In the genomic region with DNA sequence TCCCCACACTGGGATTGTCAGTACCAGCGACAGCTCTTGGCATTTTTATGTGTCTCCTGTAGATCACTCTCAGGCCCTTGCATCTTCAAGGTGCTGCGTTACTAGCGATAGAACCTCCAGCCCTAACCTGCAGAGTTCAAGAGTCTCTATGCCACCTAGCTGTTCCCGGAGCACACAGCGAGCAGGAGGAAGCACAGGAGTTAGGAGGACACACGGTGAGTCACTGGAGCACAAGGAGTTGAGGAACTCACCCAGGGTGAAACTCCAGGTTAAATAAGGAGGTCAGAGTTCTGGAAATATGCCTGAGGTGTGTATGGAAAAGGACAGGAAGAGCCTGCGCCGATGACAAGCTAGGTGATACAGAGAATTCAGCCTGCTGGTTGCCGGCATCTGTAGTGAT, we compare ENCODE assay signal across 24 mouse cellular contexts. TPM values are rescaled to one million over a fixed set of nuclear protein-coding genes. Genes with fewer than 3 reads are reported as not detected.
A peak's percentile ranks its signal among the peaks of the same experiment; 100 is the strongest.
DNase-seq lines count a peak whose midpoint lies in the region; ATAC-seq and TF ChIP-seq lines count a peak whose summit lies in the region.
"Had no signal": no experiment of that assay in that cellular context is flagged by ENCODE, and none has a peak within 500 bp of the region (broad histone marks: within the 10 kb centered on the region; RNA-seq: fewer than 3 reads in every experiment).

No protein-coding gene starts in this region.

- peak overlapping the region; percentile 41 for H3K27ac ChIP-seq in kidney, adult 2 months (ENCODE audit: insufficient read depth, low read depth, low read length)
- peak overlapping the region; percentile 68 for H3K27ac ChIP-seq in lung, embryonic 16.5 days (ENCODE audit: low read length)
- peak overlapping the region; percentile 71 for H3K27ac ChIP-seq in kidney, postnatal 0 days
- H3K27ac ChIP-seq: forebrain, embryonic 12.5 days; heart, embryonic 13.5 days; hindbrain, postnatal 0 days; limb, embryonic 15.5 days; midbrain, embryonic 13.5 days; neural tube, embryonic 12.5 days had no signal

- H3K4me3 ChIP-seq in kidney, adult 2 months (ENCODE audit: insufficient read depth, low read depth, low read length) = no peak overlapping the region
- no peak overlapping the region for H3K4me3 ChIP-seq in lung, embryonic 16.5 days (ENCODE audit: low read length)
- no peak overlapping the region for H3K4me3 ChIP-seq in kidney, postnatal 0 days (replicated peaks; ENCODE audit: low read depth, low read length)
- H3K4me3 ChIP-seq: forebrain, embryonic 12.5 days; heart, embryonic 13.5 days; limb, embryonic 15.5 days; midbrain, embryonic 13.5 days; neural tube, embryonic 12.5 days had no signal

- H3K36me3 ChIP-seq in kidney, adult 2 months (ENCODE audit: control insufficient read depth, insufficient read depth, low read length) = no peaks in the 10 kb centered on the region
- H3K36me3 ChIP-seq in lung, embryonic 16.5 days (ENCODE audit: control insufficient read depth, insufficient read depth, low read length) = no peaks in the 10 kb centered on the region
- no peaks in the 10 kb centered on the region for H3K36me3 ChIP-seq in kidney, postnatal 0 days (ENCODE audit: insufficient read depth, low read length)
- H3K36me3 ChIP-seq: forebrain, embryonic 12.5 days; limb, embryonic 15.5 days; midbrain, embryonic 13.5 days; neural tube, embryonic 12.5 days had no signal

- ATAC-seq in lung, embryonic 16.5 days (ENCODE audit: low read depth) = no peak
- ATAC-seq in kidney, postnatal 0 days (replicated peaks; ENCODE audit: low FRiP score, low read depth) = no peak
- ATAC-seq: hindbrain, postnatal 0 days; liver, postnatal 0 days; midbrain, embryonic 13.5 days had no signal

- H3K9ac ChIP-seq in lung, embryonic 16.5 days (ENCODE audit: low read length) = no peak overlapping the region
- 0 out of 2 replicates have a peak overlapping the region, but pooled peaks have one; percentile 4 for H3K9ac ChIP-seq in kidney, postnatal 0 days (ENCODE audit: low read depth, low read length)
- H3K9ac ChIP-seq: forebrain, embryonic 12.5 days; heart, embryonic 13.5 days; limb, embryonic 15.5 days; liver, postnatal 0 days; midbrain, embryonic 13.5 days; neural tube, embryonic 12.5 days had no signal

- peak; percentile 51 for DNase-seq in kidney, adult 2 months
- DNase-seq in kidney, adult 18-20 months = no peak
- DNase-seq in lung, postnatal 36 days = no peak
- no peak for DNase-seq in kidney, postnatal 0 days (ENCODE audit: low spot score)
- no peak for DNase-seq in gastrocnemius, postnatal 36 days
- DNase-seq in retina, embryonic 14.5 days (ENCODE audit: low spot score) = no peak
- DNase-seq in right cerebral cortex, postnatal 36 days (ENCODE audit: low spot score in 2 of 2) = no peak
- DNase-seq: cerebellum, adult 18-20 months; cerebellum, postnatal 25 days; embryo, embryonic 11 days; gastrocnemius, postnatal 10 days; heart, adult 18-20 months; heart, postnatal 4 days; layer of hippocampus, postnatal 36 days; liver, postnatal 0 days; thymus, adult 2 months had no signal

- no peak for TF ChIP-seq CTCF in kidney, adult 2 months (conservative IDR thresholded peaks at IDR 0.05; ENCODE audit: insufficient read depth, insufficient read length, low read depth, low read length)
- no peak for TF ChIP-seq CTCF in kidney, postnatal 0 days (IDR thresholded peaks at IDR 0.05; ENCODE audit: low read depth)

- peaks cover 3% of the 10 kb centered on the region; the same call in 1 of the 2 replicates for H3K9me3 ChIP-seq in lung, embryonic 16.5 days (ENCODE audit: control insufficient read depth, low read length)
- no peaks in the 10 kb centered on the region for H3K9me3 ChIP-seq in kidney, postnatal 0 days (replicated peaks; ENCODE audit: low read length)
- H3K9me3 ChIP-seq: forebrain, embryonic 12.5 days; heart, embryonic 13.5 days; limb, embryonic 15.5 days; midbrain, embryonic 13.5 days; neural tube, embryonic 12.5 days had no signal

- intact Hi-C loops in gastrocnemius, postnatal 36 days (cut with DNase I) = no loop called here

- peaks cover 18% of the 10 kb centered on the region for H3K4me1 ChIP-seq in kidney, adult 2 months (ENCODE audit: control insufficient read depth, insufficient read depth, low read length)
- H3K4me1 ChIP-seq in lung, embryonic 16.5 days (replicated peaks; ENCODE audit: control insufficient read depth, insufficient read depth, low read length) = peaks cover 48% of the 10 kb centered on the region
- peaks cover 23% of the 10 kb centered on the region for H3K4me1 ChIP-seq in kidney, postnatal 0 days (replicated peaks; ENCODE audit: insufficient read depth, low read length)

- TF ChIP-seq POLR2A in kidney, adult 2 months (IDR thresholded peaks at IDR 0.05; ENCODE audit: low read depth, low read length) = no peak

- no peaks in the 10 kb centered on the region for H3K27me3 ChIP-seq in kidney, adult 2 months (replicated peaks; ENCODE audit: control insufficient read depth, insufficient read depth, low read length)
- H3K27me3 ChIP-seq in lung, embryonic 16.5 days (ENCODE audit: control insufficient read depth, insufficient read depth, low read depth, low read length) = no peaks in the 10 kb centered on the region
- no peaks in the 10 kb centered on the region for H3K27me3 ChIP-seq in kidney, postnatal 0 days (ENCODE audit: insufficient read depth, low read length)
- H3K27me3 ChIP-seq: forebrain, embryonic 12.5 days; heart, embryonic 13.5 days; limb, embryonic 15.5 days; midbrain, embryonic 13.5 days; neural tube, embryonic 12.5 days had no signal

- WGBS in kidney, adult 2 months = 44% methylated on average over 9 of the region's 9 CpGs
- WGBS in lung, embryonic 16.5 days = 64% methylated on average over 9 of the region's 9 CpGs
- WGBS in kidney, postnatal 0 days = 48% methylated on average over 9 of the region's 9 CpGs

- H3K4me2 ChIP-seq in lung, embryonic 16.5 days (ENCODE audit: low read depth, low read length) = no peak overlapping the region
- H3K4me2 ChIP-seq in kidney, postnatal 0 days (ENCODE audit: low read length) = no peak overlapping the region
- H3K4me2 ChIP-seq: forebrain, embryonic 12.5 days; heart, embryonic 13.5 days; limb, embryonic 15.5 days; midbrain, embryonic 13.5 days; neural tube, embryonic 12.5 days had no signal

RNA-seq across cellular contexts. Expression of gene Rin2, which starts 5.7 kb away (rescaled TPM):
- 17.0 and 18.8 TPM in 2 replicates for polyA plus RNA-seq in kidney, adult 2 months (2012; rRNA removed)
- polyA plus RNA-seq in lung, embryonic 16.5 days (2015; fragmentation: Nextera tagmentation; extraction: Ambion mirVana) = 37.9 and 41.5 TPM in 2 replicates
- 23.8 and 24.0 TPM in 2 replicates for polyA plus RNA-seq in kidney, postnatal 0 days (2015; fragmentation: Nextera tagmentation; extraction: Ambion mirVana)
- 10 to 100 TPM; 10.2 to 11.5 TPM for total RNA-seq in gastrocnemius, postnatal 36 days (2021)
- total RNA-seq: MEL had no signal
